Mouse (Mus musculus): ENCODE measurements around the gene Bgn.
A peak's percentile ranks its signal among the peaks of the same experiment; 100 is the strongest.

The Bgn gene

DNA sequence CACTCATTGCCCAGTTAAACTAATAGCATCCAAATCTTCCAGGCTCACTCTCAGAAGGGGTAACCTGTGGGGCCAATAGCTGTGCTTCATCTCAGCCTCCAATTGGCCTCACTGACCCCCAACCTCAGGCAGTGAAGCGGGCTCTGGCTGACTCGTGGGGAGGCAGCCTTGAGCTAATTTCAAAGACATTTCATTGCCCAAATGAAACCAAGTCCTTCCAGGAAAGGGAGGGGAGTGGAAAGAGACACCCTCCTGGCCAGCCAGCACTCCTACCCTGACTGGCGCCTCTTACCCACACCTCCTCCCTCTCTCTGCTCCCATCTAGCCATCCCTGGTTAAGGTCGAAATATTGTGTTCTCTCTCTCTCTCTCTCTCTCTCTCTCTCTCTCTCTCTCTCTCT, 6.8 kb downstream of the Bgn start:
- DNase-seq (ENCODE audit: low read depth): no peak

- no peak for DNase-seq (ENCODE audit: low read depth)
Observed at GRCm38 (mm10) chrX:73490804-73491203, 7.4 kb downstream of the Bgn start.

DNA sequence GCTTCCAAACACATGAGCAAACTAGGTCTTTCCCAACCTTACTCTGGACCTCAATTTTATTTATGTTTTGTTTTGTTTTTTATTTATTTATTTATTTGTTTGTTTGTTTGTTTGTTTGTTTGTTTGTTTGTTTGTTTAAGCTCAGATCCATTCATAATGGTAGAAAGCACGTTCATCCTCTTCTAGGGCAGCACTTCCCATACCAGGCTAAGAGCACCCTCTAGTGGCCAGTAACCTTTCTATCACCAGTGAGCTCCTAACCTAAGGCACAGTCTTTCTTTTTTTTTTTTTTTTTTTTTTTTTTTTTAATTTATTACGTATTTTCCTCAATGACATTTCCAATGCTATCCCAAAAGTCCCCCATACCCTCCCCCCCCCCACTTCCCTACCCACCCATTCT, 10.2 kb downstream of the Bgn start:
- peak; percentile 46 for DNase-seq (ENCODE audit: low read depth)

DNA sequence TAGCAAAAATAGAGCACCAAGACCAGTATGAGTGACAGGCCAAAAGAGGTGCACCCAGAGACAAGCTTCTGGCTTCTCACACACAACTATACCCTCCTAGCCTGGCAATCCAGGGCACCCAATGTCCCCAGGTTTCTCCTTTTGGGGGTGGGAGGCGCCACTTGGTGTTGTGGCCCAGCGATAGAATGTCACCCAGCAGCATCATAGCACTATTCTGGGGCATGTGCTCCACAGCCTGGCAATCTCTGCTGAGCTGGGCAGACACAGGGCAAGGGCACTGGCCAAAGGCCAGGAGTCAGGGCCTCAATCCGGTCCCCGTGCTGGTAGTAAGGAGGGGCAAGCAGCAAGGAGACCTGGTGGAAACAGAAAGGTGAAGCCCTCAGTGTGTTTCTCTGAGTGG, 13.3 kb downstream of the Bgn start:
- no peak for DNase-seq (ENCODE audit: low read depth)

DNA sequence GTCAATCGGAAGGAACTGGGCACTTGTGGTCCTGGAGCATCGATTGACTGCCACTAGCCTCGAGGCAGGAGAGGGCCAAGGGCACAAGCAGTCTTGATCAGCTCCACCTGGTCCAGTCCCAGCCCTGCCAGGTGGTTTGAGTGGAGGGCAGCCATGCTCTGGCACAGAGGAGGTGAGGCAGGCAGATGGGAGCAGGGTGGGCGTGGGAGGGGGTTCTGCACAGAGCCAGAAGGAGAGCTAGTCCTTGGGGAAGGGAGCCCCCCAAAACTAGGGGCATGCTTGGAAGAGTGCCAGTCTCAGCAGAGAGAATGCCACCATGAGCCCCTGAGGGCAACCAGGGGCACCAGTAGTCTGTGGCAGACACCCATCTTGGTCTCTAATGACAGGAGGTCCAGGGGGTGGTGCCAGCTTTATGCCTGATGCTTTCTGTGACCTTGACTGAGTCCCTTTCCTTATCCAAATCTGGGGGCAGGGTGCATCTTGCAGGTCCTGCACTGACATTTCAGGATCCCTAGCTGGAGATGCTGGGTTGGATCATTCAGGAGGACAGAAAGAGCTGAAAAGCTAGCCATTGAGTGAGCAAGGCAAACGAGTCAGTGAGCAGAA, 21.8 kb downstream of the Bgn start:
- DNase-seq (ENCODE audit: low read depth): no peak

DNA sequence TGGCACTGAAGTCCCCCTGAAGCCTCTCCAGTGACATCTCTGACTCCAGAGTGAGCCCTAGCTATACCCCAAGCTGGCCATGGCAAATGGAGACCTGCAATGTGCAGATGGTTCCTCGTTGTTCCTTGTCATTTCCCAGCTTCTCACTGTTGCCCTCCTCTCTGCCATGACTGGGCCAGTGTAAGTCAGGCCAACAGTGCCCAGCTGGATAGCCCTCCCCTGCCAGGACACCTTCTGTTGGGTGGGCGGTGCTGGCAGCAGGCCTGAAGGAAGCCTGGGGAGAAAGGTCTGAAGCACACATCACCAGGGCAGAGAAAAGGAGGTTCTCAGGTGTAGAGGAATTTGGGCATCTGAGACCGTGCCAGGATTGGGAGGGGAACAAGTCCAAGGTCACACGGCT, 23.2 kb downstream of the Bgn start:
- DNase-seq (ENCODE audit: low read depth): no peak

- DNase-seq (ENCODE audit: low read depth): no peak
Observed at GRCm38 (mm10) chrX:73509209-73509608, 25.8 kb downstream of the Bgn start.

DNA sequence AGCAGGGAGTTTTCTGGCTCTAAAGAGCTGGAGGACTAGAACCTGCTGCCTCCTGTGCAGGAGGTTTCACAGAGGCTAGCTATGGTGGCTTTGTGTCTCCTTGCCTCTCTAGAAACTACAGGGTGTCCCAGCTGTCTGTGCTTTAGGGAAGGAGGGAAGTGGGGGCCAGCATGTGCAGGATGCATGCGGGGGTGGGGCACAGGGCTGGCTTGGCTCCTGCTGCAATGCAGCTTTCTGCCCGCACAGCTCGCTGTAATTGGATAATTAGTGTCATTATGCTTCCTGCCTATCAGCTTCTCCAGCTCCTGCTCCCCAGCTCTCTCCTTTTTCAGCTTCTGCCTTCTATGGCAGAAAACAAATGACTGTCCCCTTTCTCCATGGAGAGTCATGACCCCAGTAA, 29.5 kb downstream of the Bgn start:
- DNase-seq (ENCODE audit: low read depth): no peak

DNA sequence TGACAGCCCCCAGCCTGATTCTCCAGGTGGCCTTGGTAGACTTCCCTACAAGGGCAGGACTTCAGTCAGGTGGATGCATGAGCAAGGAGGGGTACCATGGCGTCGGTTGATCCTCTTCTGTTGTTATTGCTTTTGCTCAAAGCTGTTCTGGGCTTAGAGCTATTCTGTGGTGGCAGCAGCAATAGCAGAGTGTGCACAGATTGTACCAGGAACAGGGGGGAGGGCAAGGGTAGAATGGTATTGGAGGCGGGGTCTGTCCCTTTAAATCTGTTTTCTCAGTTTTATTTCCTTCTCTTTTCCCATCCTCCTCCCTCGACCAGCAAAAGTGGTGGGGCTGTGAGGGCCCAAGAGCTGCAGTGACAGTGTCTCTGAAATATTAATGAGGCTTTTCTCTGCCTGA, 33.2 kb downstream of the Bgn start:
- no peak for DNase-seq (ENCODE audit: low read depth)

DNA sequence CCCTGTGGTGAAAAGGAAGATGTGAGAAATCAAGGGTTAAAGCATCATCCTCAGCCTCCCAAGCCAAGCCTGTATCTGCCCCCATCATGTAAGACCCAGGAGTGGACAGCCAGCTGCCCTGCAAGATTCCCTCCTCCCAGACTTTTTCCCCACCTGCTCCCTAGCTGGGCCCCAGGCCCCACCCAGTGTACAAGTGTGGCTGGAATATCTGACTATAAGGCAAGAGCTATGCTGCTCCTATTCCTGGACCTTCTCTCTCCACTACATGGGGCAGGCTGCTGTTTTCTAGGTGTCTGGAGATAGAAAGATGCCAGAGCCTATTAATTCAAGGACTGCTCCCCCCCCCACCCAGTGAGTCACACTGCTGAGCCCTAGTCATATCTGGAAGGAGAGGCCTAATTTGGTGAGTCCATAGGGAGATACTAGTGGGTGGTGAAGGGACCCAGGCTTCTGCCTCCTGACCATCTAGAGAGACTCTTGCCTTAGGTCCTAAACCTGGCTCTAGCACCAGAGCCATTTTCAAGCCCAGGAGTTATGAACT, 33.7 kb downstream of the Bgn start:
- no peak for DNase-seq (ENCODE audit: low read depth)

- no peak for DNase-seq (ENCODE audit: low read depth)
Observed at GRCm38 (mm10) chrX:73520692-73521091, 37.3 kb downstream of the Bgn start.

GRCm38 (mm10) chrX:73524318-73525222, 41.2 kb downstream of the Bgn start:
- DNase-seq (ENCODE audit: low read depth): no peak

- DNase-seq (ENCODE audit: low read depth): no peak
Observed at GRCm38 (mm10) chrX:73525223-73526140, 42.1 kb downstream of the Bgn start.

DNA sequence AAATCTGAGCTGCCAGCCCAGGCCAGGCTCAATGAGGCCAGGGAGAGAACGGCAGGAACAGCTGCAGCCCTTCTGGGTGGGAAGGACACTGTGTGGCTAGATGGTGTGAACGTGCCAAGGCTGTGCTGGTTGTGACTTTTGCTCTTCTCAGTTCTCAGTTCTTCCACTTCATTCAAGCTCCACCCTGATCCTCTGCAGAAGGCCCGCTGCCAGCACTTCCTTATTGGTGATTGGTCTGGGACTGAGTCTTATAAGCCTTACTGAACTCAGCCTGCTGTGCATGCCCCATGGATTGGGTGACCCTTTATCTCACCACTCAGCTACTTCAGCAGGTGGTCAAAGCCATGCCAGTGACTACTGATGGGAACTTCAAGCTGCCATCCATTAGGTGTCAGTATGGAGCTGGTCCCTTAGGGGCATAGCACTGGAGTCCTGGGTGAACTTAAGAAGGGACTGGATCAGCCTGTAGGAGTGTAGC, 43.0 kb downstream of the Bgn start:
- DNase-seq (ENCODE audit: low read depth): no peak

- DNase-seq (ENCODE audit: low read depth): no peak
Observed at GRCm38 (mm10) chrX:73537875-73538274, 54.5 kb downstream of the Bgn start.

DNA sequence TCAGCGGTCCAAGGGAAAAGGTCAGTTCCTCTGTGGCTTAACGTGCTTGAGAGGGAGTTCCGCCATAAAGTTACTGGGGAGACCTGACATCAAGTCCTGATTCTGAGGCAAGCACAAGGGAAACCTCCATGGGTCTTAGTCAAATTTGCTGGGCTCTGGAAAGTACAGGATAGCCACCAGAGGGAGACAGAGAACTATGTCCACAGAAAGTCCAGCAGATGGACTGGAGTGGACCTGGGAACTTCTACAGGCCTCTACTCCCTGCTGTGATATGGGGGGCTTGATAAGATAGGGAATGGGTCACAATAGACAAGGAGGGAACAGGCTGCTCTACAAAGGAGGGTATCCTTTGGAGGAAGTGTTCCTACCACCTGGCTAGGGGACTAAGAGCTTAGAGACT, 59.9 kb downstream of the Bgn start:
- no peak for DNase-seq (ENCODE audit: low read depth)

Measured in c-Kit-positive CD71-positive TER-119-negative erythroid progenitor cells, embryonic 14.5 days (primary cell).